Mouse (Mus musculus) kidney, adult 2 months (tissue): ENCODE measurements around the gene Rac3. TPM values are rescaled to one million over a fixed set of nuclear protein-coding genes. Genes with fewer than 3 reads are reported as not detected.

Experiments used
- DNase-seq: peaks from one replicate; pipeline ENCODE4 v3.0.0; 2021
- H3K27ac ChIP-seq: fragments of 200-500 bp; 2 replicates; pipeline ENCODE4 v1.5.1; 2012; ENCODE audit warnings: low read depth, low read length, control low read depth, inconsistent platforms; ENCODE audit not compliant: insufficient read depth
- H3K27me3 ChIP-seq: fragments of 200-500 bp; replicated peaks from 2 replicates; pipeline ENCODE4 v1.6.1; 2012; ENCODE audit warnings: mild to moderate bottlenecking, moderate library complexity, low read length, inconsistent platforms; ENCODE audit not compliant: control insufficient read depth, insufficient read depth
- H3K36me3 ChIP-seq: fragments of 200-500 bp; 2 replicates; pipeline ENCODE4 v1.6.1; 2012; ENCODE audit warnings: mild to moderate bottlenecking, moderate library complexity, low read length, inconsistent platforms; ENCODE audit not compliant: control insufficient read depth, insufficient read depth
- H3K4me1 ChIP-seq: fragments of 200-500 bp; 2 replicates; pipeline ENCODE4 v1.6.1; 2011; ENCODE audit warnings: low read length; ENCODE audit not compliant: control insufficient read depth, insufficient read depth
- H3K4me3 ChIP-seq: fragments of 200-500 bp; 2 replicates; pipeline ENCODE4 v1.5.1; 2011; ENCODE audit warnings: mild to moderate bottlenecking, low read depth, low read length, control low read depth; ENCODE audit not compliant: insufficient read depth
- CTCF ChIP-seq: fragments of 200-500 bp; conservative IDR thresholded peaks from 2 replicates; pipeline ENCODE4 v1.5.1; 2011; ENCODE audit warnings: low read depth, mild to moderate bottlenecking, control low read depth, low read length, moderate library complexity, mixed read lengths; ENCODE audit not compliant: insufficient read depth, insufficient read length
- POLR2A ChIP-seq: fragments of 200-500 bp; IDR thresholded peaks from one replicate; pipeline ENCODE4 v1.6.1; 2011; ENCODE audit warnings: low read depth, low read length, control low read depth
- WGBS: fragments of 180-500 bp; shearing (Covaris S2); methylation state at CpG from one replicate; pipeline ENCODE4 v1.1.7; 2018; 5-methylcytosine and 5-hydroxymethylcytosine counted together
- polyA plus RNA-seq: library from polyadenylated mRNA; depleted of rRNA; stranded (reverse); fragments of >200 nt; gene quantifications from 2 replicates; pipeline ENCODE4 v1.2.3, GENCODE M21; 2012; rRNA removed

Rac3 gene
- polyA plus RNA-seq, 1 experiment: 14.5 TPM

GRCm38 (mm10) chr11:120768206-120768605, 46.9 kb downstream of the Rac3 start:
- no peak overlapping the region for H3K27ac ChIP-seq
- no peaks in the 10 kb centered on the region for H3K4me1 ChIP-seq
- H3K4me3 ChIP-seq: no peak overlapping the region
- 68% methylated on average over 1 of the region's 1 CpGs for WGBS
- no peak for TF ChIP-seq CTCF
- no peak for TF ChIP-seq POLR2A
- no peaks in the 10 kb centered on the region for H3K27me3 ChIP-seq
- H3K36me3 ChIP-seq: no peaks in the 10 kb centered on the region
- no peak for DNase-seq

- H3K27me3 ChIP-seq: no peaks in the 10 kb centered on the region
- no peak overlapping the region for H3K27ac ChIP-seq
- H3K4me1 ChIP-seq: no peaks in the 10 kb centered on the region
- H3K36me3 ChIP-seq: no peaks in the 10 kb centered on the region
- 92% methylated on average over 3 of the region's 3 CpGs for WGBS
- H3K4me3 ChIP-seq: no peak overlapping the region
- DNase-seq: no peak
- TF ChIP-seq CTCF (no peak), POLR2A (no peak)
Measured at GRCm38 (mm10) chr11:120772749-120773148, 51.5 kb downstream of the Rac3 start.

Other genes starting within 250 kb of the Rac3 start
- gene Mrpl12, start 236.9 kb upstream of the Rac3 start, polyA plus RNA-seq: 282 and 300 TPM in 2 replicates
- gene Slc25a10, start 229.6 kb upstream of the Rac3 start, polyA plus RNA-seq: 751 and 939 TPM in 2 replicates
- 52.8 and 77.3 TPM in 2 replicates for gene Gcgr, start 190.8 kb upstream of the Rac3 start, polyA plus RNA-seq
- gene Mcrip1, start 171.7 kb upstream of the Rac3 start, polyA plus RNA-seq: 129 and 131 TPM in 2 replicates
- gene Ppp1r27, start 170.3 kb upstream of the Rac3 start, polyA plus RNA-seq: 9.5 TPM in 1 of 2 replicates, not detected in the other
- gene P4hb, start 148.2 kb upstream of the Rac3 start, polyA plus RNA-seq: 323 and 342 TPM in 2 replicates
- 543 and 613 TPM in 2 replicates for gene Arhgdia, start 139.8 kb upstream of the Rac3 start, polyA plus RNA-seq
- gene Alyref, start 123.1 kb upstream of the Rac3 start, polyA plus RNA-seq: 18.8 and 29.0 TPM in 2 replicates
- gene Anapc11, start 123.0 kb upstream of the Rac3 start, polyA plus RNA-seq: 137 and 143 TPM in 2 replicates
- gene Npb, start 113.0 kb upstream of the Rac3 start, polyA plus RNA-seq: 7.7 and 12.9 TPM in 2 replicates
- 432 and 566 TPM in 2 replicates for gene Pcyt2, start 103.5 kb upstream of the Rac3 start, polyA plus RNA-seq
- 72.2 and 76.8 TPM in 2 replicates for gene Sirt7, start 96.2 kb upstream of the Rac3 start, polyA plus RNA-seq
- gene Mafg, start 87.9 kb upstream of the Rac3 start, polyA plus RNA-seq: 62.2 and 66.1 TPM in 2 replicates
- gene Pycr1, start 77.7 kb upstream of the Rac3 start, polyA plus RNA-seq: 1.0 and 1.5 TPM in 2 replicates
- gene Myadml2, start 73.3 kb upstream of the Rac3 start, polyA plus RNA-seq: 0.27 and 1.0 TPM in 2 replicates
- 25.5 and 26.1 TPM in 2 replicates for gene Notum, start 60.3 kb upstream of the Rac3 start, polyA plus RNA-seq
- gene Aspscr1, start 48.5 kb upstream of the Rac3 start, polyA plus RNA-seq: 105 and 106 TPM in 2 replicates
- gene Cenpx, start 7.7 kb upstream of the Rac3 start, polyA plus RNA-seq: 157 and 166 TPM in 2 replicates
- 17.5 and 19.5 TPM in 2 replicates for gene Lrrc45, start 7.5 kb upstream of the Rac3 start, polyA plus RNA-seq
- gene Dcxr, start 5.8 kb downstream of the Rac3 start, polyA plus RNA-seq: 910 and 990 TPM in 2 replicates
- gene Cbr2, start 10.6 kb downstream of the Rac3 start, polyA plus RNA-seq: 31.3 and 45.3 TPM in 2 replicates
- 0.53 and 0.55 TPM in 2 replicates for gene Hmga1b, start 41.3 kb downstream of the Rac3 start, polyA plus RNA-seq
- gene Rfng, start 62.7 kb downstream of the Rac3 start, polyA plus RNA-seq: 69.0 and 80.5 TPM in 2 replicates
- gene Gps1, start 62.8 kb downstream of the Rac3 start, polyA plus RNA-seq: 173 and 175 TPM in 2 replicates
- 42.3 and 42.6 TPM in 2 replicates for gene Dus1l, start 74.9 kb downstream of the Rac3 start, polyA plus RNA-seq
- 936 and 1,244 TPM in 2 replicates for gene Fasn, start 103.1 kb downstream of the Rac3 start, polyA plus RNA-seq
- 2.9 and 3.5 TPM in 2 replicates for gene Ccdc57, start 211.4 kb downstream of the Rac3 start, polyA plus RNA-seq
- 2.0 and 2.9 TPM in 2 replicates for gene Slc16a3, start 227.0 kb downstream of the Rac3 start, polyA plus RNA-seq